Mouse (Mus musculus) mouse embryonic stem cell (cell line): ENCODE data around the gene Gm13287.
"Not testable (repeated sequence)": the region's sequence is repeated elsewhere in the genome, so short reads cannot be mapped to it uniquely, and the experiment has no call there.

Source experiments
- in situ Hi-C, 2 experiments: fragments of 300-500 bp; cut with MboI; formaldehyde crosslinking; loops; 1 replicate in 1 of 2; 3 replicates in 1 of 2; pipeline ENCODE4 v1.14.3; 2019 to 2020; ENCODE audit warnings: low sequenced_read_pairs in 2 of 2, low pct_unique_long_range_greater_than_20kb in 1 of 2, mixed read lengths in 1 of 2; ENCODE audit not compliant: unreplicated experiment in 1 of 2

The Gm13287 gene

DNA sequence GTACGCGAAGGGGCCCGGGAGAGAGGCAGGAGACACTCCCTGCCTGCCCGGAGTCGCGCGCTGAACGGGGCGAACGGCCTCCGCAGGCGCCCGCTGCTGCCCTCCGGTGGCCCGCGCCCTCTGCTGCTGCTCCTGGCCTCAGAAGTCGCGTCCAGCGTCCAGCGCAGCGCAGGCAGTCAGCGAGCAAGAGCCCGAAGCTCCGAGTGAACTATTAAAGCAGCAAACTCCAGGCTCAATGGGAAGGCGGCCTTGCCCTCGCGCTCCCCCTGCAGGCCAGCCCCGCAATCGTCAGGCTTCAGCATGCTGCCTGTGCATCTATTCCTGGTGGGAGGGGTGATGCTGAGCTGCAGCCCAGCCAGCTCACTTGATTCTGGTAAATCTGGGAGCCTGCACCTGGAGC is at the start of gene Gm13287:
Gene Gm13287, plus strand, starts transcription at position 301 of the 400 bp plus-strand sequence.
- in situ Hi-C loops, result not testable (repeated sequence)

DNA sequence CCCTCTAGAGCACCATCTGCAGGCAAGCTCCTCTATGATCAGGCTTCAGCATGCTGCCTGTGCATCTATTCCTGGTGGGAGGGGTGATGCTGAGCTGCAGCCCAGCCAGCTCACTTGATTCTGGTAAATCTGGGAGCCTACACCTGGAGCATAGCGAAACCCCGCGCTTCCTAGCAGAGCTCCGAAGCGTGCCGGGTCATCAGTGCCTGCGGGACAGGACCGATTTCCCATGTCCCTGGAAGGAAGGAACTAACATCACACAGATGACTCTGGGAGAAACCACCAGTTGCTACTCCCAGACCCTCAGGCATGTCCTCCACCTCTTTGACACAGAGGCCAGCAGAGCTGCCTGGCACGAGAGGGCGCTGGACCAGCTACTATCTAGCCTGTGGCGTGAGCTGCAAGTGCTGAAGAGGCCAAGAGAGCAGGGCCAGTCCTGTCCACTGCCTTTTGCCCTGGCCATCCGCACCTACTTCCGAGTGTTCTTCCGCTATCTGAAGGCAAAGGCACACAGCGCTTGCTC is 48.2 kb upstream of the Gm13287 start, which contains the start of gene Gm13271:
Gene Gm13271, plus strand, starts transcription at position 51 of the 523 bp plus-strand sequence.
- in situ Hi-C loops, result not testable (repeated sequence)

DNA sequence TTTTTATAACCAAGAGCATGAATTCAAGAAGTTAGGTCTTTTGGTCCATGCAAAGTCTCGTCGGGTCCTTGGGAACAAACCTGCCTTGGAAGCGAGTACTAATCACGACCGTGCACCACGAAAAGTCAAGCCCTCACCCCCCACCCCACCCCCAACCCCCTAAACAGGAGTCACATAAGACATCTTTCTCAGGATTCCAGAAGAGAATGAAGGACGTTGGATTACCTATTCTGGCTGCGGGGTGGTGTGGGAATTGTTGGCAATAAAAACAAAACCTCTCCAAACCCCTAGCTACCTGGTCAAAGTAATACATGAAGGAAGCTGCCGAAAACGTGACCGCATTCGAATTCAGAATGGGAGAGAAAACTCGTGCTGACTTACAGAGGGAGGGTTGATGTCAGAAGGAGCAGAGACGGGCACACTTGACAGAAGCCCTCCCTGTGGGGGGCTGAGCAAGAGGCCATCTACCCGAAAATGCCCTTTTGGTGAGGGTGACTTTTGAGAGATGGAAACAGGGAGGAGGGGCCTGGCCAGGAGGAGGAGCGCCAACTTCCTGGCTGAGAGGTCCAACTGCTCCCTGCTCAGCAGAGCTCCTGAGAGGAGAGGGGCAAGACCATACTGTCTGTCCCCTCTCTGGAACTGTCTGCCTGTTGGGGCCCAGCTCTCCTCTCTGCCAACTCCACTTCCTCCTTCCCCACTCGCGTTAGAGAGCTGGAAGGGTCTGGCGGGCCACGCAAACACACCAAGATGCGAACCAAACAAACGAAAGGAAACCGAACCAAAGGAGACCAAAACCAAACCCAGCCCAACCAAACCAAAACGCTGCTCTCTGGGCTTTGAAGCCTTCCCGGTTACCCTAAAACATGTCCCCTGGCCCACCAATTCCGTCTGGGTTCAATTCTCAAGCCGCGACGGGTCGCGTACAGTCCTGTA is 46.2 kb upstream of the Gm13287 start:
- in situ Hi-C loops, result not testable (repeated sequence)

DNA sequence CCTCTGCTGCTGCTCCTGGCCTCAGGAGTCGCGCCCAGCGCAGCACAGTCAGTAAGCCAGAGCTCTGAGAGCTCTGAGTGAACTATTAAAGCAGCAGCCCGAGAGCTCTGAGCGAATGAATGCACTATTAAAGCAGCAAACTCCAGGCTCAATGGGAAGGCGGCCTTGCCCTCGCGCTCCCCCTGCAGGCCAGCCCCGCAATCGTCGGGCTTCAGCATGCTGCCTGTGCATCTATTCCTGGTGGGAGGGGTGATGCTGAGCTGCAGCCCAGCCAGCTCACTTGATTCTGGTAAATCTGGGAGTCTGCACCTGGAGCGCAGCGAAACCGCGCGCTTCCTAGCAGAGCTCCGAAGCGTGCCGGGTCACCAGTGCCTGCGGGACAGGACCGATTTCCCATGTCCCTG is 45.4 kb upstream of the Gm13287 start:
- in situ Hi-C loops, result not testable (repeated sequence)

DNA sequence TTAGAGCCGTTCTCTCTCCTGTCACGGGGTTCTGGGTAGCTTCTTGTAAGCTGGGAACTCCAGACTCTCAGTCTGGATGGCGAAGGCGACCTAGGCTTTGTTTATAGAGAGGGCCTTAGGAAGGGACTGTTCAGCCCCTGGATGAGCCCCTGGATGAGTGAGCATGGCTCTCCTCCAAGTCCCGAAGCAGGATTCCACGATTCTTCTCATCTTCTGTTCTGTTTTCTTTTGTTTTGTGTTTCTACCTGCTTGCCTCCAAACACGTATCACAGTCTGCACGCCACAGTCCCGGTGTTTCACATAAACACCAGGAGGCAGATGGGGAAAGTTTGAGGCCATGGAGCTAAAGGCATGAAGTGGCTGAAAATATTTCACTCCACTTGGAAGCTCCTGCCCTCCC is 44.3 kb upstream of the Gm13287 start:
- in situ Hi-C loops, result not testable (repeated sequence)

DNA sequence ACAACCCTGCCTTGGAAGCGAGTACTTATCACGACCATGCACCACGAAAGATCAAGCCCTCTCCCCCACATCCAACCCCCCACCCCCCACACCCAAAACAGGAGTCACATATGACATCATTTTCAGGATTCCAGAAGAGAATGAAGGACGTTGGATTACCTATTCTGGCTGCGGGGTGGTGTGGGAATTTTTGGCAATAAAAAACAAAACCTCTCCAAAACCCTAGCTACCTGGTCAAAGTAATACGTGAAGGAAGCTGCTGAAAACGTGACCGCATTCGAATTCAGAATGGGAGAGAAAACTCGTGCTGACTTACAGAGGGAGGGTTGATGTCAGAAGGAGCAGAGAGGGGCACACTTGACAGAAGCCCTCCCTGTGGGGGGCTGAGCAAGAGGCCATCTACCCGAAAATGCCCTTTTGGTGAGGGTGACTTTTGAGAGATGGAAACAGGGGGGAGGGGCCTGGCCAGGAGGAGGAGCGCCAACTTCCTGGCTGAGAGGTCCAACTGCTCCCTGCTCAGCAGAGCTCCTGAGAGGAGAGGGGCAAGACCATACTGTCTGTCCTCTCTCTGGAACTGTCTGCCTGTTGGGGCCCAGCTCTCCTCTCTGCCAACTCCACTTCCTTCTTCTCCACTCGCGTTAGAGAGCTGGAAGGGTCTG is 43.3 kb upstream of the Gm13287 start, which contains the start of gene Gm13283:
Gene Gm13283, plus strand, starts transcription at position 510 of the 659 bp plus-strand sequence.
- in situ Hi-C loops, result not testable (repeated sequence)

DNA sequence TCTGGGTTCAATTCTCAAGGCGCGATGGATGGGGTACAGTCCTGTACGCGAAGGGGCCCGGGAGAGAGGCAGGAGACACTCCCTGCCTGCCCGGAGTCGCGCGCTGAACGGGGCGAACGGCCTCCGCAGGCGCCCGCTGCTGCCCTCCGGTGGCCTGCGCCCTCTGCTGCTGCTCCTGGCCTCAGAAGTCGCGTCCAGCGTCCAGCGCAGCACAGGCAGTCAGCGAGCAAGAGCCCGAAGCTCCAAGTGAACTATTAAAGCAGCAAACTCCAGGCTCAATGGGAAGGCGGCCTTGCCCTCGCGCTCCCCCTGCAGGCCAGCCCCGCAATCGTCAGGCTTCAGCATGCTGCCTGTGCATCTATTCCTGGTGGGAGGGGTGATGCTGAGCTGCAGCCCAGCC is 42.6 kb upstream of the Gm13287 start:
- in situ Hi-C loops, result not testable (repeated sequence)

DNA sequence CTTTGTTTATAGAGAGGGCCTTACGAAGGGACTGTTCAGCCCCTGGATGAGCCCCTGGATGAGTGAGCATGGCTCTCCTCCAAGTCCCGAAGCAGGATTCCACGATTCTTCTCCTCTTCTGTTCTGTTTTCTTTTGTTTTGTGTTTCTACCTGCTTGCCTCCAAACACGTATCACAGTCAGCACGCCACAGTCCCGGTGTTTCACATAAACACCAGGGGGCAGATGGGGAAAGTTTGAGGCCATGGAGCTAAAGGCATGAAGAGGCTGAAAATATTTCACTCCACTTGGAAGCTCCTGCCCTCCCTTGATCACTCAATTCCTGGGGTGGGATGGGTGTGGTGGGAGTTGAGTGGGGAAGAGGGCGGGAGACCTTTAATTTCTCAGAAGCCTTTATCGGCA is 41.3 kb upstream of the Gm13287 start:
- in situ Hi-C loops, result not testable (repeated sequence)

DNA sequence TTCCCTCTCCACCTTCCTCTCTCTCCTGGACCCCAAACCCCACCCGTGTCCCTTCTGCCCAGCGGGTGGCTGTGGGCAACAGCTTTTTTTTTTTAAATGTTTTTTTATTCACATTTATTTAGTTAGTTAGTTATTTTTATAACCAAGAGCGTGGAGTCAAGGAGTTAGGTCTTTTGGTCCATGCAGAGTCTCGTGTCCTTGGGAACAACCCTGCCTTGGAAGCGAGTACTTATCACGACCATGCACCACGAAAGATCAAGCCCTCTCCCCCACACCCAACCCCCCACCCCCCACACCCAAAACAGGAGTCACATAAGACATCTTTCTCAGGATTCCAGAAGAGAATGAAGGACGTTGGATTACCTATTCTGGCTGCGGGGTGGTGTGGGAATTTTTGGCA is 40.7 kb upstream of the Gm13287 start:
- in situ Hi-C loops, result not testable (repeated sequence)

DNA sequence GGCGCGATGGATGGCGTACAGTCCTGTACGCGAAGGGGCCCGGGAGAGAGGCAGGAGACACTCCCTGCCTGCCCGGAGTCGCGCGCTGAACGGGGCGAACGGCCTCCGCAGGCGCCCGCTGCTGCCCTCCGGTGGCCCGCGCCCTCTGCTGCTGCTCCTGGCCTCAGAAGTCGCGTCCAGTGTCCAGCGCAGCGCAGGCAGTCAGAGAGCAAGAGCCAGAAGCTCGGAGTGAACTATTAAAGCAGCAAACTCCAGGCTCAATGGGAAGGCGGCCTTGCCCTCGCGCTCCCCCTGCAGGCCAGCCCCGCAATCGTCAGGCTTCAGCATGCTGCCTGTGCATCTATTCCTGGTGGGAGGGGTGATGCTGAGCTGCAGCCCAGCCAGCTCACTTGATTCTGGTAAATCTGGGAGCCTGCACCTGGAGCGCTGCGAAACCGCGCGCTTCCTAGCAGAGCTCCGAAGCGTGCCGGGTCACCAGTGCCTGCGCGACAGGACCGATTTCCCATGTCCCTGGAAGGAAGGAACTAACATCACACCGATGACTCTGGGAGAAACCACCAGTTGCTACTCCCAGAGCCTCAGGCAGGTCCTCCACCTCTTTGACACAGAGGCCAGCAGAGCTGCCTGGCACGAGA is 39.6 kb upstream of the Gm13287 start:
- in situ Hi-C loops, result not testable (repeated sequence)

DNA sequence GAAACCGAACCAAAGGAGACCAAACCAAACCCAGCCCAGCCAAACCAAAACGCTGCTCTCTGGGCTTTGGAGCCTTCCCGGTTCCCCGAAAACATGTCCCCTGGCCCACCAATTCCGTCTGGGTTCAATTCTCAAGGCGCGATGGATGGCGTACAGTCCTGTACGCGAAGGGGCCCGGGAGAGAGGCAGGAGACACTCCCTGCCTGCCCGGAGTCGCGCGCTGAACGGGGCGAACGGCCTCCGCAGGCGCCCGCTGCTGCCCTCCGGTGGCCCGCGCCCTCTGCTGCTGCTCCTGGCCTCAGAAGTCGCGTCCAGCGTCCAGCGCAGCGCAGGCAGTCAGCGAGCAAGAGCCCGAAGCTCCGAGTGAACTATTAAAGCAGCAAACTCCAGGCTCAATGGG is 29.5 kb upstream of the Gm13287 start, which contains the start of gene Gm13290:
Gene Gm13290, plus strand, starts transcription at position 301 of the 400 bp plus-strand sequence.
- in situ Hi-C loops, result not testable (repeated sequence)

DNA sequence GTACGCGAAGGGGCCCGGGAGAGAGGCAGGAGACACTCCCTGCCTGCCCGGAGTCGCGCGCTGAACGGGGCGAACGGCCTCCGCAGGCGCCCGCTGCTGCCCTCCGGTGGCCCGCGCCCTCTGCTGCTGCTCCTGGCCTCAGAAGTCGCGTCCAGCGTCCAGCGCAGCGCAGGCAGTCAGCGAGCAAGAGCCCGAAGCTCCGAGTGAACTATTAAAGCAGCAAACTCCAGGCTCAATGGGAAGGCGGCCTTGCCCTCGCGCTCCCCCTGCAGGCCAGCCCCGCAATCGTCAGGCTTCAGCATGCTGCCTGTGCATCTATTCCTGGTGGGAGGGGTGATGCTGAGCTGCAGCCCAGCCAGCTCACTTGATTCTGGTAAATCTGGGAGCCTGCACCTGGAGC is 26.4 kb upstream of the Gm13287 start, which contains the start of gene Gm13289:
Gene Gm13289, plus strand, starts transcription at position 301 of the 400 bp plus-strand sequence.
- in situ Hi-C loops, result not testable (repeated sequence)

DNA sequence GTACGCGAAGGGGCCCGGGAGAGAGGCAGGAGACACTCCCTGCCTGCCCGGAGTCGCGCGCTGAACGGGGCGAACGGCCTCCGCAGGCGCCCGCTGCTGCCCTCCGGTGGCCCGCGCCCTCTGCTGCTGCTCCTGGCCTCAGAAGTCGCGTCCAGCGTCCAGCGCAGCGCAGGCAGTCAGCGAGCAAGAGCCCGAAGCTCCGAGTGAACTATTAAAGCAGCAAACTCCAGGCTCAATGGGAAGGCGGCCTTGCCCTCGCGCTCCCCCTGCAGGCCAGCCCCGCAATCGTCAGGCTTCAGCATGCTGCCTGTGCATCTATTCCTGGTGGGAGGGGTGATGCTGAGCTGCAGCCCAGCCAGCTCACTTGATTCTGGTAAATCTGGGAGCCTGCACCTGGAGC is 23.5 kb upstream of the Gm13287 start, which contains the start of gene Gm13272:
Gene Gm13272, plus strand, starts transcription at position 301 of the 400 bp plus-strand sequence.
- in situ Hi-C loops, result not testable (repeated sequence)

DNA sequence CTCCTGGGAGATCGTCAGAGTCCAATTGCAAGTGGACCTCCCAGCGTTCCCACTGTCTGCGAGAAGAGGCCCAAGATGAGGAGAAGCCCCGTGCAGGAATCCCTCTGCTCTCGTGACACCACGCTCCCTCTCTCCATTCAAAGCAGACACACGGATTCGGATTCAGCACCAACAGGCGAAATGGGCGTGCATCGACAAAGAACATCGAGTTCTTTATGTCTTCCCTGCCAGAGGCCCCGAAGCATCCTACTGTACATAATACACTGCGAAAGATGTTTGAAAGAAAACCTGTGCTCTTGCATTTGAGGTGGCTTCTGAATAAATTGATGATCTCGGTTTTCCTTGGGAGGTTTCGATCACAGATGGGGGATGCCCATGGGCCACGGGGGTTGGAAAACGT is 22.7 kb upstream of the Gm13287 start:
- in situ Hi-C loops, result not testable (repeated sequence)

DNA sequence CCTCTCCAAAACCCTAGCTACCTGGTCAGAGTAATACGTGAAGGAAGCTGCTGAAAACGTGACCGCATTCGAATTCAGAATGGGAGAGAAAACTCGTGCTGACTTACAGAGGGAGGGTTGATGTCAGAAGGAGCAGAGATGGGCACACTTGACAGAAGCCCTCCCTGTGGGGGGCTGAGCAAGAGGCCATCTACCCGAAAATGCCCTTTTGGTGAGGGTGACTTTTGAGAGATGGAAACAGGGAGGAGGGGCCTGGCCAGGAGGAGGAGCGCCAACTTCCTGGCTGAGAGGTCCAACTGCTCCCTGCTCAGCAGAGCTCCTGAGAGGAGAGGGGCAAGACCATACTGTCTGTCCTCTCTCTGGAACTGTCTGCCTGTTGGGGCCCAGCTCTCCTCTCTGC is 21.2 kb upstream of the Gm13287 start, which contains the start of gene Ifnz:
Gene Ifnz, plus strand, starts transcription at position 301 of the 400 bp plus-strand sequence.
- in situ Hi-C loops, result not testable (repeated sequence)

DNA sequence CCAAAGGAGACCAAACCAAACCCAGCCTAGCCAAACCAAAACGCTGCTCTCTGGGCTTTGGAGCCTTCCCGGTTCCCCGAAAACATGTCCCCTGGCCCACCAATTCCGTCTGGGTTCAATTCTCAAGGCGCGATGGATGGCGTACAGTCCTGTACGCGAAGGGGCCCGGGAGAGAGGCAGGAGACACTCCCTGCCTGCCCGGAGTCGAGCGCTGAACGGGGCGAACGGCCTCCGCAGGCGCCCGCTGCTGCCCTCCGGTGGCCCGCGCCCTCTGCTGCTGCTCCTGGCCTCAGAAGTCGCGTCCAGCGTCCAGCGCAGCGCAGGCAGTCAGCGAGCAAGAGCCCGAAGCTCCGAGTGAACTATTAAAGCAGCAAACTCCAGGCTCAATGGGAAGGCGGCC is 20.7 kb upstream of the Gm13287 start:
- in situ Hi-C loops, result not testable (repeated sequence)

DNA sequence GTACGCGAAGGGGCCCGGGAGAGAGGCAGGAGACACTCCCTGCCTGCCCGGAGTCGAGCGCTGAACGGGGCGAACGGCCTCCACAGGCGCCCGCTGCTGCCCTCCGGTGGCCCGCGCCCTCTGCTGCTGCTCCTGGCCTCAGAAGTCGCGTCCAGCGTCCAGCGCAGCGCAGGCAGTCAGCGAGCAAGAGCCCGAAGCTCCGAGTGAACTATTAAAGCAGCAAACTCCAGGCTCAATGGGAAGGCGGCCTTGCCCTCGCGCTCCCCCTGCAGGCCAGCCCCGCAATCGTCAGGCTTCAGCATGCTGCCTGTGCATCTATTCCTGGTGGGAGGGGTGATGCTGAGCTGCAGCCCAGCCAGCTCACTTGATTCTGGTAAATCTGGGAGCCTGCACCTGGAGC is 17.6 kb upstream of the Gm13287 start, which contains the start of gene Gm13276:
Gene Gm13276, plus strand, starts transcription at position 301 of the 400 bp plus-strand sequence.
- in situ Hi-C loops, result not testable (repeated sequence)

DNA sequence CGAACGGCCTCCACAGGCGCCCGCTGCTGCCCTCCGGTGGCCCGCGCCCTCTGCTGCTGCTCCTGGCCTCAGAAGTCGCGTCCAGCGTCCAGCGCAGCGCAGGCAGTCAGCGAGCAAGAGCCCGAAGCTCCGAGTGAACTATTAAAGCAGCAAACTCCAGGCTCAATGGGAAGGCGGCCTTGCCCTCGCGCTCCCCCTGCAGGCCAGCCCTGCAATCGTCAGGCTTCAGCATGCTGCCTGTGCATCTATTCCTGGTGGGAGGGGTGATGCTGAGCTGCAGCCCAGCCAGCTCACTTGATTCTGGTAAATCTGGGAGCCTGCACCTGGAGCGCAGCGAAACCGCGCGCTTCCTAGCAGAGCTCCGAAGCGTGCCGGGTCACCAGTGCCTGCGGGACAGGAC is 14.7 kb upstream of the Gm13287 start, which contains the start of gene Gm13277:
Gene Gm13277, plus strand, starts transcription at position 231 of the 400 bp plus-strand sequence.
- in situ Hi-C loops, result not testable (repeated sequence)
